Mouse (Mus musculus) skeletal muscle tissue, postnatal 0 days (tissue): Measurements from ENCODE around the gene Il3. TPM values are rescaled to one million over a fixed set of nuclear protein-coding genes. Genes with fewer than 3 reads are reported as not detected.

Experiments used
- polyA plus RNA-seq: library from polyadenylated mRNA; unstranded; fragments of >200 nt; fragmentation: Nextera tagmentation; extraction: Ambion mirVana; gene quantifications from 2 replicates; pipeline ENCODE4 v1.2.1, GENCODE M21; 2015

The Il3 gene
- not detected in 2 replicates for polyA plus RNA-seq

GRCm38 (mm10) chr11:54267177-54267576, at the start of gene Il3:
Il3 (minus strand) TSS chr11:54267277.

DNA sequence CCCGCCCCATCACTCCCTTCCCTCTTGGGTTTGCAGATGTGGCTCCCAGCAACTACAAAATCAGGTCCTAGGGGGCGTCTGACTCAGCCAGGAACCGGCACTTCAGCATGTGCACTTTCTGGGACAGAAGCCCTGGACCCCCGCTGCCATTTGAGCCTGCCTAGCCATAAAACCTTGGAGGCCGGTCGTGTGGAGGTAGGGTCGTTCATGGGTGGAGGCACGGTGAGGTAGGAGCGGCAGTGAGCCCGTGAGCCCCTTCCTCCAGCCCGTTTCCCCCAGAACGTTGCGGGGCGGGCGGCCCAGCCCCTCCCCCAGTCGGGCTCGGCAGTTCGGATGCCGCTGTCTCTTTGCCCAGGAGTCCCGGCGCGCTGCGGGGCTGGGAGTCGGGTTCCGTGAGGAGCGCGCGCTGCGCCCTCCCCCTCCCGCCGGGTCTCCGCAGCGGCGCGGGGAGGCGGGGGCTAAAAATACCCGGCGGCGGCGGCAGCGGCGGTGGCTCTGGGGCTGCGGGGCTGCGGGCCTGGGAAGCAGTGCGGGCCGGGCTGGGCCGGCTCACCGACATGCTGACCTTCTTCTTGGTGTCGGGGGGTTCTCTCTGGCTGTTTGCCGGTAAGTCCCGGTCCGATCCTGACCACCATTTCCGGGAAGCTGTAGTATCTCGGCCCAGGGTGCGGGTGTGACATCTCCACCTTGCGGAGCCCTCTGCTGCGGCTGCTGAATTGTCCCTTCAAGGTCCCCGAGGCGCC, 36.8 kb upstream of the Il3 start, which contains the start of gene Acsl6:
Gene Acsl6 (plus strand): TSS at position 71 of the 743 bp plus-strand sequence.

GRCm38 (mm10) chr11:54248940-54249717, 17.9 kb downstream of the Il3 start, which contains the start of gene Csf2:
Csf2 (minus strand) TSS chr11:54249667.

Other genes with a start within 250 kb of the Il3 start
- gene Slc22a4, start 239.2 kb downstream of the Il3 start, polyA plus RNA-seq: 0.56 and 4.2 TPM in 2 replicates
- gene Pdlim4, start 198.3 kb downstream of the Il3 start, polyA plus RNA-seq: 66.8 and 67.0 TPM in 2 replicates
- gene P4ha2, start 167.2 kb downstream of the Il3 start, polyA plus RNA-seq: 16.6 and 27.6 TPM in 2 replicates
- not detected in 2 replicates for gene Csf2, start 17.6 kb downstream of the Il3 start, polyA plus RNA-seq
- gene Acsl6, start 36.5 kb upstream of the Il3 start, polyA plus RNA-seq: 2.4 and 4.1 TPM in 2 replicates
- not detected in 2 replicates for gene Meikin, start 103.4 kb upstream of the Il3 start, polyA plus RNA-seq
- 7.2 and 8.7 TPM in 2 replicates for gene Fnip1, start 170.9 kb upstream of the Il3 start, polyA plus RNA-seq